Mouse (Mus musculus) myocyte (in vitro differentiated cells): ENCODE measurements around the gene Stoml3. TPM values are rescaled to one million over a fixed set of nuclear protein-coding genes. Genes with fewer than 3 reads are reported as not detected.

Experiments
- H3K27me3 ChIP-seq: one replicate; pipeline ENCODE4 v1.6.1; 2011; ENCODE audit not compliant: control insufficient read depth, insufficient read depth, insufficient read length
- H3K36me3 ChIP-seq: one replicate; pipeline ENCODE4 v1.6.1; 2011; ENCODE audit not compliant: control insufficient read depth, insufficient read depth
- H3K4me2 ChIP-seq: one replicate; pipeline ENCODE4 v1.6.1; 2011; ENCODE audit warnings: low read depth, control low read depth
- H3K4me3 ChIP-seq: one replicate; pipeline ENCODE4 v1.5.1; 2011; ENCODE audit warnings: mild to moderate bottlenecking, control low read depth, moderate library complexity
- H3K79me2 ChIP-seq: one replicate; pipeline ENCODE4 v1.6.1; 2011; ENCODE audit not compliant: control insufficient read depth, insufficient read depth
- H3ac ChIP-seq: one replicate; pipeline ENCODE4 v1.6.1; 2011; ENCODE audit not compliant: control insufficient read depth, insufficient read length
- CEBPB ChIP-seq: IDR thresholded peaks from 2 replicates; pipeline ENCODE4 v1.6.1; 2011; ENCODE audit warnings: mild to moderate bottlenecking, moderate library complexity; ENCODE audit not compliant: poor library complexity, insufficient read depth, severe bottlenecking
- E2F4 ChIP-seq: IDR thresholded peaks from one replicate; pipeline ENCODE4 v1.6.1; 2011; ENCODE audit warnings: mild to moderate bottlenecking, control low read depth, moderate library complexity; ENCODE audit not compliant: insufficient read depth
- MAX ChIP-seq: IDR thresholded peaks from one replicate; pipeline ENCODE4 v1.6.1; 2011; ENCODE audit warnings: low read depth, mild to moderate bottlenecking, control low read depth
- MYOD1 ChIP-seq, 3 experiments: IDR thresholded peaks; one replicate each; pipeline ENCODE4 v1.6.1; 2011; ENCODE audit warnings: control low read depth in 2 of 3, low read depth in 2 of 3, mild to moderate bottlenecking in 2 of 3, moderate library complexity in 1 of 3; ENCODE audit not compliant: insufficient read length in 2 of 3, control insufficient read depth in 1 of 3
- MYOG ChIP-seq, 3 experiments: IDR thresholded peaks; one replicate each; pipeline ENCODE4 v1.6.1; 2011; ENCODE audit warnings: control low read depth in 2 of 3, low read depth in 2 of 3, mild to moderate bottlenecking in 2 of 3; ENCODE audit not compliant: insufficient read length in 2 of 3, control insufficient read depth in 1 of 3, insufficient read depth in 1 of 3
- POLR2A ChIP-seq: IDR thresholded peaks from one replicate; pipeline ENCODE4 v1.6.1; 2011; ENCODE audit warnings: low read depth, mild to moderate bottlenecking, control low read depth, moderate library complexity; ENCODE audit not compliant: insufficient read length
- POLR2AphosphoS2 ChIP-seq: IDR thresholded peaks from one replicate; pipeline ENCODE4 v1.6.1; 2011; ENCODE audit warnings: low read depth, control low read depth; ENCODE audit not compliant: insufficient read length
- REST ChIP-seq: IDR thresholded peaks from one replicate; pipeline ENCODE4 v1.6.1; 2011; ENCODE audit warnings: mild to moderate bottlenecking, control low read depth, moderate library complexity; ENCODE audit not compliant: insufficient read depth, insufficient read length
- SRF ChIP-seq: IDR thresholded peaks from one replicate; pipeline ENCODE4 v1.6.1; 2011; ENCODE audit warnings: low read depth; ENCODE audit not compliant: control insufficient read depth, insufficient read length
- TCF12 ChIP-seq: IDR thresholded peaks from one replicate; pipeline ENCODE4 v1.6.1; 2011; ENCODE audit warnings: mild to moderate bottlenecking, control low read depth; ENCODE audit not compliant: poor library complexity, insufficient read depth, severe bottlenecking
- TCF3 ChIP-seq: IDR thresholded peaks from one replicate; pipeline ENCODE4 v1.6.1; 2011; ENCODE audit warnings: low read depth, control low read depth; ENCODE audit not compliant: insufficient read length
- USF1 ChIP-seq: IDR thresholded peaks from one replicate; pipeline ENCODE4 v1.6.1; 2011; ENCODE audit warnings: low read depth, mild to moderate bottlenecking, control low read depth, moderate library complexity
- polyA plus RNA-seq: library from polyadenylated mRNA; unstranded; fragments of >200 nt; fragmentation: generic; extraction: Trizol; gene quantifications from one replicate; pipeline ENCODE4 v1.2.1, GENCODE M21; 2012; ENCODE audit warnings: missing spikeins

Stoml3 gene
- polyA plus RNA-seq, 1 experiment = not detected

- no peak overlapping the region for H3K4me2 ChIP-seq
- TF ChIP-seq E2F4 (no peak), REST (no peak), MYOG (IDR thresholded peaks at IDR 0.05; ENCODE audit: control insufficient read depth in 1 of 3, insufficient read depth in 1 of 3, insufficient read length in 2 of 3, low read depth in 2 of 3) (no peak), POLR2AphosphoS2 (no peak), TCF12 (no peak), MYOD1 (IDR thresholded peaks at IDR 0.05; ENCODE audit: control insufficient read depth in 1 of 3, insufficient read length in 2 of 3, low read depth in 2 of 3) (no peak), POLR2A (no peak), SRF (no peak), MAX (no peak), USF1 (no peak), TCF3 (no peak), CEBPB (no peak)
- peaks cover 14% of the 10 kb centered on the region for H3K36me3 ChIP-seq
- peaks cover 32% of the 10 kb centered on the region for H3K79me2 ChIP-seq
- H3K4me3 ChIP-seq = no peak overlapping the region
- no peak overlapping the region for H3ac ChIP-seq
- no peaks in the 10 kb centered on the region for H3K27me3 ChIP-seq
Observed at GRCm38 (mm10) chr3:53460106-53460505, 28.3 kb upstream of the Stoml3 start.

GRCm38 (mm10) chr3:53462701-53463045, 25.8 kb upstream of the Stoml3 start:
- no peak for TF ChIP-seq MYOG (IDR thresholded peaks at IDR 0.05; ENCODE audit: control insufficient read depth in 1 of 3, insufficient read depth in 1 of 3, insufficient read length in 2 of 3, low read depth in 2 of 3)
- TF ChIP-seq MAX = no peak
- no peak for TF ChIP-seq TCF3
- TF ChIP-seq SRF = no peak
- TF ChIP-seq USF1 = no peak
- no peak for TF ChIP-seq POLR2AphosphoS2
- no peak for TF ChIP-seq POLR2A
- no peak for TF ChIP-seq REST
- TF ChIP-seq CEBPB = no peak
- TF ChIP-seq E2F4 = no peak
- TF ChIP-seq TCF12 = no peak
- TF ChIP-seq MYOD1 (IDR thresholded peaks at IDR 0.05; ENCODE audit: control insufficient read depth in 1 of 3, insufficient read length in 2 of 3, low read depth in 2 of 3) = no peak
- Histone ChIP-seq H3K4me3 (peak overlapping the region; percentile 93), H3K27me3 (no peaks in the 10 kb centered on the region), H3K79me2 (peaks cover 58% of the 10 kb centered on the region), H3ac (no peak overlapping the region), H3K4me2 (peak overlapping the region; percentile 85), H3K36me3 (no peaks in the 10 kb centered on the region)

GRCm38 (mm10) chr3:53463046-53463764, 25.2 kb upstream of the Stoml3 start, which contains the start of the genes Nhlrc3 and Proser1:
Nhlrc3 (minus strand) TSS chr3:53463332.
Proser1 (plus strand) TSS chr3:53463666.
- peaks cover 63% of the 10 kb centered on the region for H3K79me2 ChIP-seq
- H3K36me3 ChIP-seq = no peaks in the 10 kb centered on the region
- H3ac ChIP-seq = peak within 1 kb of the TSS; percentile 21
- no peaks in the 10 kb centered on the region for H3K27me3 ChIP-seq
- H3K4me3 ChIP-seq = peak within 1 kb of the TSS; percentile 93
- peak; percentile 58 for TF ChIP-seq POLR2A
- TF ChIP-seq MYOD1 (IDR thresholded peaks at IDR 0.05; ENCODE audit: control insufficient read depth in 1 of 3, insufficient read length in 2 of 3, low read depth in 2 of 3) = peak in 1 of 3 experiments; percentile 34
- TF ChIP-seq MAX = peak; percentile 99
- no peak for TF ChIP-seq E2F4
- TF ChIP-seq POLR2AphosphoS2 = peak; percentile 23
- no peak for TF ChIP-seq REST
- TF ChIP-seq TCF12 = no peak
- peak; percentile 17 for TF ChIP-seq TCF3
- TF ChIP-seq CEBPB = no peak
- TF ChIP-seq MYOG (IDR thresholded peaks at IDR 0.05; ENCODE audit: control insufficient read depth in 1 of 3, insufficient read depth in 1 of 3, insufficient read length in 2 of 3, low read depth in 2 of 3) = peak in 1 of 3 experiments; percentile 51
- no peak for TF ChIP-seq USF1
- TF ChIP-seq SRF = peak; percentile 87
- peak within 1 kb of the TSS; percentile 89 for H3K4me2 ChIP-seq

GRCm38 (mm10) chr3:53463765-53464114, 24.7 kb upstream of the Stoml3 start:
- Histone ChIP-seq H3K4me3 (peak overlapping the region; percentile 93), H3ac (peak overlapping the region; percentile 21), H3K36me3 (no peaks in the 10 kb centered on the region), H3K27me3 (no peaks in the 10 kb centered on the region), H3K79me2 (peaks cover 68% of the 10 kb centered on the region), H3K4me2 (peak overlapping the region; percentile 89)
- TF ChIP-seq POLR2A = peak; percentile 33
- TF ChIP-seq CEBPB = no peak
- TF ChIP-seq MYOD1 (IDR thresholded peaks at IDR 0.05; ENCODE audit: control insufficient read depth in 1 of 3, insufficient read length in 2 of 3, low read depth in 2 of 3) = no peak

GRCm38 (mm10) chr3:53464146-53464698, 24.2 kb upstream of the Stoml3 start:
- Histone ChIP-seq H3K27me3 (no peaks in the 10 kb centered on the region), H3K4me3 (peak overlapping the region; percentile 93), H3ac (peak overlapping the region; percentile 21), H3K79me2 (peaks cover 73% of the 10 kb centered on the region), H3K36me3 (no peaks in the 10 kb centered on the region), H3K4me2 (peak overlapping the region; percentile 89)
- TF ChIP-seq MAX (no peak), POLR2A (no peak), REST (no peak), USF1 (no peak), CEBPB (no peak), SRF (no peak), TCF3 (no peak), MYOG (IDR thresholded peaks at IDR 0.05; ENCODE audit: control insufficient read depth in 1 of 3, insufficient read depth in 1 of 3, insufficient read length in 2 of 3, low read depth in 2 of 3) (no peak), POLR2AphosphoS2 (no peak), E2F4 (no peak), TCF12 (no peak), MYOD1 (IDR thresholded peaks at IDR 0.05; ENCODE audit: control insufficient read depth in 1 of 3, insufficient read length in 2 of 3, low read depth in 2 of 3) (no peak)
